Mouse (Mus musculus): ENCODE results near the gene Hp. TPM values are rescaled to one million over a fixed set of nuclear protein-coding genes. Genes with fewer than 3 reads are reported as not detected.

Gene Hp
- 0.23 and 0.31 TPM in 2 replicates for polyA plus RNA-seq (2012; rRNA removed)

GRCm38 (mm10) chr8:109578900-109579301, at the start of gene Hp:
Gene Hp (minus strand): TSS chr8:109579172.
- H3K27ac ChIP-seq (ENCODE audit: insufficient read depth, low read length) = no peak within 1 kb of the TSS
- H3K4me3 ChIP-seq (ENCODE audit: insufficient read depth, low read length) = no peak within 1 kb of the TSS
- no peaks in the 10 kb centered on the region for H3K4me1 ChIP-seq (ENCODE audit: control insufficient read depth, insufficient read depth, low read length)
- TF ChIP-seq CTCF (IDR thresholded peaks at IDR 0.05; ENCODE audit: extremely low read depth, insufficient read depth, low read length) (no peak), POLR2A (IDR thresholded peaks at IDR 0.05; ENCODE audit: extremely low read depth, insufficient read depth, low read length) (no peak)

- 0 out of 2 replicates have a peak overlapping the region, but pooled peaks have one; percentile 12 for H3K27ac ChIP-seq (ENCODE audit: insufficient read depth, low read length)
- TF ChIP-seq POLR2A (IDR thresholded peaks at IDR 0.05; ENCODE audit: extremely low read depth, insufficient read depth, low read length) = no peak
- H3K4me1 ChIP-seq (ENCODE audit: control insufficient read depth, insufficient read depth, low read length) = peaks cover 3% of the 10 kb centered on the region; the same call in 1 of the 2 replicates
- no peak overlapping the region for H3K4me3 ChIP-seq (ENCODE audit: insufficient read depth, low read length)
Observed at GRCm38 (mm10) chr8:109628638-109629037, 49.7 kb upstream of the Hp start.

DNA sequence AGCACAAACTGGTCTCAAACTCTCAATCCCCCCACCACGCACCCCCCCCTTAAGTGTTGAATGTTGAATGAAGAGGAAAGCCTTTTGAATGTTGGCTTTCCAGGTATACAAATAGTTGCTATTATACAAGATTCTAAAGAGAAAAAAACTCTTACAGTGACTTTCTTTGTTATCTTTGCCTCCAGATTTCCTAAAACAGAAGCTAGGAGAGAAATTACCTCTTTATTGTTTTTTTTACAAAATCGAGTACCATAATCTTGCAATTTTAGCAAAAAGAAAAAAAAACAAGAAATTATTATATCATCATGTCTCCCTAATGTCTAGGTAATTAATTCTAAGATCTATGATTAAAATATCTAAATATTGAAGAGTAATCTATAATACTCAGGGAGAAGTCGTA, 36.6 kb upstream of the Hp start:
- Histone ChIP-seq H3K27ac (ENCODE audit: insufficient read depth, low read length) (no peak overlapping the region), H3K4me3 (ENCODE audit: insufficient read depth, low read length) (no peak overlapping the region), H3K4me1 (ENCODE audit: control insufficient read depth, insufficient read depth, low read length) (no peaks in the 10 kb centered on the region)
- no peak for TF ChIP-seq CTCF (IDR thresholded peaks at IDR 0.05; ENCODE audit: extremely low read depth, insufficient read depth, low read length)
- no peak for TF ChIP-seq POLR2A (IDR thresholded peaks at IDR 0.05; ENCODE audit: extremely low read depth, insufficient read depth, low read length)

- H3K4me1 ChIP-seq (ENCODE audit: control insufficient read depth, insufficient read depth, low read length) = no peaks in the 10 kb centered on the region
- TF ChIP-seq POLR2A (IDR thresholded peaks at IDR 0.05; ENCODE audit: extremely low read depth, insufficient read depth, low read length) = no peak
- H3K4me3 ChIP-seq (ENCODE audit: insufficient read depth, low read length) = peak within 1 kb of the TSS; percentile 17
- H3K27ac ChIP-seq (ENCODE audit: insufficient read depth, low read length) = no peak within 1 kb of the TSS
Observed at GRCm38 (mm10) chr8:109614243-109615210, 35.6 kb upstream of the Hp start, which contains the start of gene Pkd1l3. Gene Pkd1l3 (plus strand): TSS chr8:109614517.

DNA sequence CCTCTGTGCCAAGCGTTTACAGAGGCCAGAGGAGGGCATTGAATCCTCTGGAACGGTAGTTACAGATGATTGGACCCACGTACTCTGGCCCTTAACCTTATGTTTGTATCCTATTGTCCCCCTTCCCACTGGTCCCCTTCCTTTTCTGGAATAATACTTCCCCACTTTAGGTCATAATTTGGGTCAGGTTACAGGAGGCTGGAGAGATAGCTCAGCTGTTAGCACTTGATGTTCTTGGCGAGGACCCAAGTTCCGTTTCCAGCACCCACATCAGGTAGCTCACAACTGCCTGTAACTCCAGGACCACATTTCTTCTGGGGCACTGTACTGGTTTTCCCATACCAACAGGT, 30.2 kb upstream of the Hp start:
- TF ChIP-seq POLR2A (IDR thresholded peaks at IDR 0.05; ENCODE audit: extremely low read depth, insufficient read depth, low read length) = no peak
- no peak for TF ChIP-seq CTCF (IDR thresholded peaks at IDR 0.05; ENCODE audit: extremely low read depth, insufficient read depth, low read length)
- Histone ChIP-seq H3K4me3 (ENCODE audit: insufficient read depth, low read length) (peak overlapping the region; percentile 57; the same call in 1 of the 2 replicates), H3K4me1 (ENCODE audit: control insufficient read depth, insufficient read depth, low read length) (peaks cover 3% of the 10 kb centered on the region; the same call in 1 of the 2 replicates), H3K27ac (ENCODE audit: insufficient read depth, low read length) (no peak overlapping the region)

DNA sequence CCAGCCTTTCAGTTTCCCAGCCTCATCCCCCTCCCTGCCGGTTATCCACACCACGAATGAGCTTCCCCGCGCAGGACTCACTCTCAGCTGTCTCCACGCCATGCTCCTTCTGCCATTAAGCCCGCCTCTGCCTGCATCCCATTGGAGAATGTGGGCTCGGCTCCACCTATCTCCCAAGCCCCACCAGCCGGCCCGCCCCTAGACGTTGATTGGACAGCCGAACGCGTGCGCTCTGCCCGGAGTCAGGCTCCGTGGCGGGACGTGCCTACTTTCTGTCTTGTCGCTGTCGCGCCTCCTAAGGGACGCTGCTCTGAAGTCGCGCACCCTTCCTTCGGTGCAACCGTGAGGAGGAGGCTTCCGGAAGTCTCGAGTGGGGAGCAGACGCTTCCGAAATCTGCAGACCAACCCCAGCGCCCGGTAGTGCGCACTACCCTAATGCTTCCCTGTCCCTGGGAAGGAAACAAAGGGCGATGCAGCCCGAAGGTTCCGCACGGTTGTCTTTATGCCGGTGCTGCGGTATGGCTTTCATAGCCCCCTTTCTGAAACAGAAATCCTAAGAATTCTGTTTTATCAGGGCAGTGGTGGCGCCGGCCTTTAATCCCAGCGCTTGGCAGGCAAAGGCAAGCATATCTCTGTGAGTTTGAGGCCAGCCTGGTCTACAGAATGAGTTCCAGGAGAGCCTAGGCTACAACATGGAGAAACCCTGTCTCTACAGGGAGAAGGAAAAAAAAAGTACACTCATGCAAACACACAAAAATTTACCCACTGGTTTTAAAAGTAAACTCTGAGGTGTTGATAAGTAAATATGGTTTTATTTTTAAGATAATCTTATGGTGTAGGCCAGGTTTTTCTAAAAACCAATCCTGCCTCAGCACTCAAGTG, 29.5 kb upstream of the Hp start, which contains the start of gene Dhodh:
TSS of gene Dhodh (minus strand) at position 403 of the 882 bp plus-strand sequence.
- TF ChIP-seq POLR2A (IDR thresholded peaks at IDR 0.05; ENCODE audit: extremely low read depth, insufficient read depth, low read length) = peak; percentile 91
- no peak for TF ChIP-seq CTCF (IDR thresholded peaks at IDR 0.05; ENCODE audit: extremely low read depth, insufficient read depth, low read length)
- Histone ChIP-seq H3K4me3 (ENCODE audit: insufficient read depth, low read length) (peak within 1 kb of the TSS; percentile 57), H3K27ac (ENCODE audit: insufficient read depth, low read length) (0 out of 2 replicates have a peak within 1 kb of the TSS, but pooled peaks have one; percentile 29), H3K4me1 (ENCODE audit: control insufficient read depth, insufficient read depth, low read length) (peaks cover 3% of the 10 kb centered on the region; the same call in 1 of the 2 replicates)

DNA sequence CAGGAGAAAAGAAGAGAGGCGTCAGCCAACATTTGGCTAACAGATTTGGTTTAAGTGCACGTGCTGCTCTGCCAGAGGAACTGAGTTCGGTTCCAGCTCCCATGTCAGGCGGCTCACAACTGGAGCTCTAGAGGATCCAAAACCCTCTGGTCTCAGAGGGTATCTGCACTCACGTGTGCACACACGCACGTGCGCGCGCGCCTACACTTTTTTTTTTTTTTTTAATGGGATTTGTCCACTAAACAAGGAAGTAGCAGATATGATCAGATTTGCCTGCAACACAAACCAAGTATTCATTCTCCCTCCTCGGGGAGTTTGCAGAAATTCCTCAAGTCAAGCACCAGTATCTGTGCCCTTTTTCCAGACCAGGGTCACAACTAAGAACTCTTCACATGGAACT, 28.7 kb upstream of the Hp start:
- TF ChIP-seq CTCF (IDR thresholded peaks at IDR 0.05; ENCODE audit: extremely low read depth, insufficient read depth, low read length) (no peak), POLR2A (IDR thresholded peaks at IDR 0.05; ENCODE audit: extremely low read depth, insufficient read depth, low read length) (no peak)
- Histone ChIP-seq H3K4me1 (ENCODE audit: control insufficient read depth, insufficient read depth, low read length) (peaks cover 3% of the 10 kb centered on the region; the same call in 1 of the 2 replicates), H3K27ac (ENCODE audit: insufficient read depth, low read length) (no peak overlapping the region), H3K4me3 (ENCODE audit: insufficient read depth, low read length) (peak overlapping the region; percentile 57)

- Histone ChIP-seq H3K4me1 (ENCODE audit: control insufficient read depth, insufficient read depth, low read length) (peaks cover 3% of the 10 kb centered on the region; the same call in 1 of the 2 replicates), H3K4me3 (ENCODE audit: insufficient read depth, low read length) (no peak overlapping the region), H3K27ac (ENCODE audit: insufficient read depth, low read length) (no peak overlapping the region)
- TF ChIP-seq POLR2A (IDR thresholded peaks at IDR 0.05; ENCODE audit: extremely low read depth, insufficient read depth, low read length) = no peak
Observed at GRCm38 (mm10) chr8:109606725-109607124, 27.8 kb upstream of the Hp start.

- TF ChIP-seq CTCF (IDR thresholded peaks at IDR 0.05; ENCODE audit: extremely low read depth, insufficient read depth, low read length) = peak; percentile 82
- no peak for TF ChIP-seq POLR2A (IDR thresholded peaks at IDR 0.05; ENCODE audit: extremely low read depth, insufficient read depth, low read length)
- Histone ChIP-seq H3K27ac (ENCODE audit: insufficient read depth, low read length) (no peak overlapping the region), H3K4me3 (ENCODE audit: insufficient read depth, low read length) (no peak overlapping the region), H3K4me1 (ENCODE audit: control insufficient read depth, insufficient read depth, low read length) (no peaks in the 10 kb centered on the region)
Observed at GRCm38 (mm10) chr8:109595854-109596253, 16.9 kb upstream of the Hp start.
